Mouse (Mus musculus): ENCODE results near the gene Cypt14. TPM values are rescaled to one million over a fixed set of nuclear protein-coding genes. Genes with fewer than 3 reads are reported as not detected.
"Not testable (repeated sequence)": the region's sequence is repeated elsewhere in the genome, so short reads cannot be mapped to it uniquely, and the experiment has no call there.

The Cypt14 gene
- not detected in 2 replicates for total RNA-seq (2015; ENCODE audit: low replicate concordance)
- not detected in 2 replicates for total RNA-seq (2017; ENCODE audit: low replicate concordance)

DNA sequence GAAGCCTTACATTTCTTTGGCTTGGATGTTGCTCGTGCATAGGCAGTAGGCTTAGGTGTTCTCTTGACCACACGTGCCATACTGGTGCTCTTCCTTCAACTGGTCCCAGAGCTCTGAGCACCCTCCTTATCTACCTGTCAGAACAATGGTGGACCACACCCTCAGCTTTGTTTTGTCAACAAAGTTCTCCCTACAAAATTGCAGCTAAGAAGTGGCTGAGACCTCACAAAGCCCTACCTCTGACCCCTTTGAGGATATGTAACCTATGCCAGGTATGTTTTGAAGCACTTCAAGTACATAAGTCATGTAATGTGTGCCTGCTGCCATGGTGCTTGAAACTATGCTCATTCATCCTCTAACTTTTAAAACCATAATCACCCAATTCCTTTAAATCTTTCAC is at the start of gene Cypt14:
TSS of gene Cypt14 (minus strand) at position 101 of the 400 bp plus-strand sequence.
- not testable (repeated sequence) for ATAC-seq (replicated peaks; ENCODE audit: low FRiP score, poor library complexity, severe bottlenecking)

All from erythroid progenitor cell, adult 5-6 weeks (primary cell).